Mouse (Mus musculus): ENCODE measurements around the gene Hps5.
"Not testable (repeated sequence)": the region's sequence is repeated elsewhere in the genome, so short reads cannot be mapped to it uniquely, and the experiment has no call there.

Gene Hps5

DNA sequence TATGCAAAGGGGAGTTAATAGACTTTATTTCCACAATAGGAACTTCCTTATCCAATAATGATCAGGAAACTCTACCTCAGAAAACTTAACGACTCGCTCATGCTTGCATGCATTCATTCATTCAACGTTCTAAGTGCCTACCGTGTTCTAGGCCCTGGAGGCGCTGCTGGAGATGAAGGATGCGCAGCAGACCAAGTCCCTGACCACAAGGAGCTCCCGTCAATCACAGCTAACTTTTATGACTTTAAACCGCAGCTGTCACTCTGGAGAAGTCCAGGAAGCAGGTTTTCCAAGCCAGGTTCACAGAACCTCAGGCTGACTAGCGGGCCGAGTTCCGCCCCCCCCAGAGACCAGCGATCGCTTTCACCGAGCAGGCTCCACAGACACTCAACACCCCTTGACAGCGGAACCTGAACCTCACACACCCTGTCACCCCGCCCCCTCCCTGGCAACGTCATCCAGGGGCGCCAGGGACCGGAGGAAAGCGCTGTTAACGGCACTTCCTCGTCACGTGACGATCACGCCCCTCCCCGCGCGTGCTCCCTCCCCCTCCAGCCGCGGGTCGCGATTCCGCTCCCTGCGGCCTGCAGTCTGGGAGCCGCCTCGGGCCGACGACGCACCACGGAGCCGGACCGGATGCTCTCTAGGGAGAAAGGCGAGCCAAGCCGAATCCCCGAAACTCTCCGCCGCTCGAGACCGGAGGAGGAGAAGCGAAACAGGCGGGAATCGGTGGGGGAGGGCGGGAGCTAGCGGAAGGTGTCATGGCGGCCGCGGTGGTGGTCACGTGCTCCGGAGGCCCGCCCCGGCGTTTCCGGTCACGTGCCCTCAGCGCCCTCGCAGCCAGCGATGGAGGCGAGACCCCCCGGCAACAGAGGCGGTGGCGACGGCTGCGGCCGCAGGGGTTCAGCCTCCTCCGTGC, at the start of gene Hps5, which contains the start of gene Gtf2h1:
Hps5 (minus strand) TSS at position 778 of the 919 bp plus-strand sequence.
Gtf2h1 (plus strand) TSS at position 817 of the 919 bp plus-strand sequence.
- DNase-seq (ENCODE audit: low spot score in 2 of 2) = peak; percentile 96 to 97

DNA sequence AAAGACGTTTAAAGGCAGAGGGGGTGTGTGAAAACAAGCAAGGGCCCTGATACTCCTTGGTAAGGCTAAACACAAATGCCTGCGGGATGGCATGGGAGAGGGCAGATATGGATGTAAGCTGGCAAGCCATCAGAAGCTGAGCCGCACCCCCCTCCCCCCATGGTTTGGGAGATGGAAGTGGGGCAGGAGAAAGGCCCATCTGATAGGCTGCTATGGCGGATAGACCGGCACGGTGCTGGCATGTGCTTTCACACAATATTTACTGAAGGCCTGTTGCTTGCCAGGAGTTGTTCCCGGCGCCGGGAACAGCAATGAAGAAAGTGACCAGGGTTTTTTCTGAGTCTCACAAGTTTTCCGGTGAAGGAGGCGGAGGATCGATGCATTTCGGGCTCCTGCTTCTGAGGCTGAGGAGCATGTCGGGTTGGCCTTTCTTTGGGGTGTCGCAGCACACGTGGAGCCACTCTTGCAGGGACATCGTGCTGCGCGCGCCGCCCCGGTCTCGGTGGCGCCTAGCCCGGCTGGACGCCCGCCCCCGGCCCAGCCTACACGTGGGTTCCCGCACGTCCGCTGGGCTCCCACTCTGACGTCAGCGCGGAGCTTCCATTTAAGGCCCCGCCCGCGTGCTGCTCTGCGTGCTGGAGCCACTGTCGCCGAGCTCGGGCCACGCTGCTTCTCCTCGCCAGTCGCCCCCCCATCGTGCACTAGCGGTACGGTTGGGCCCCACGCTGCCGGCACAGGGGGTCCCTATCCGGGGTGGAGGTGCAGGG, 49.5 kb upstream of the Hps5 start:
- DNase-seq (ENCODE audit: low spot score in 2 of 2) = peak; percentile 88 to 89

DNA sequence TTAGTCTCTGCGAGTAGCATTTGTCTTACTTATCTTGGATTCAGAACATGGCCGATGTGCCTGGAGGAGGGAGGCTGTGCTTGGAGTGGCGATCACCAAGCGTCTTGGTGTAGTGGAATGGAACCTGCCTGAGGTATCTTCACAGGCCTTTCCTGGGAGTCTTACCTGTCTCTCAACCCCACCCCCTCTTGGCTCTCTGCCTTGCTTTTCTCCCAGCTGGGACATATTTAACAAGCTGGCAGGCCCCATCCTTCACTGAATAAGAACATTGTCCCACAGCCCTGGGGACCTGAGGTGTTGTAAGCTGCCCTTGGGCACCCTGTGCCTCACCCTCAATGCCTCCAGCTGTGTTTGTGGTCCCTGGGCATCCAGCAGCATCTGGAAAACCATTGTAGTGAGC, 47.7 kb upstream of the Hps5 start:
- no peak for DNase-seq (ENCODE audit: low spot score in 2 of 2)

DNA sequence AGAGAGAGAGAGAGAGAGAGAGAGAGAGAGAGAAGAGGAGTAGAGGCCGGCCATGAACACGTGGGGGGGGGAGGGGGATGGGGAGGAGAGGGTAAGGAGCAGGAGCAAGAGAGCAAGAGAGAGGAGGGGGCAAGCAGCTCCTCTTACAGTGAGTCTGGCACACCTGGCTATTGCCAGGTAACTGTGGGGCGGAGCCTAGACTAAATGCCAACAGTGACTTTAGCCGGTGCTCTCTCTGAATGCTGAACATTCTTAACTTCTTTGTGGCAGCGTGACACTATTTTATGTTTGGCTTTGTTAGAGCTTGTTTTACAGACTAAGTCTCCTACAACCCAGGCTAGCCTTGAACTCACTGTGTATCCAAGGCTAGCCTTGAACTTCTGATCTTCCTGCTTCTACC, 46.4 kb upstream of the Hps5 start:
- no peak for DNase-seq (ENCODE audit: low spot score in 2 of 2)

DNA sequence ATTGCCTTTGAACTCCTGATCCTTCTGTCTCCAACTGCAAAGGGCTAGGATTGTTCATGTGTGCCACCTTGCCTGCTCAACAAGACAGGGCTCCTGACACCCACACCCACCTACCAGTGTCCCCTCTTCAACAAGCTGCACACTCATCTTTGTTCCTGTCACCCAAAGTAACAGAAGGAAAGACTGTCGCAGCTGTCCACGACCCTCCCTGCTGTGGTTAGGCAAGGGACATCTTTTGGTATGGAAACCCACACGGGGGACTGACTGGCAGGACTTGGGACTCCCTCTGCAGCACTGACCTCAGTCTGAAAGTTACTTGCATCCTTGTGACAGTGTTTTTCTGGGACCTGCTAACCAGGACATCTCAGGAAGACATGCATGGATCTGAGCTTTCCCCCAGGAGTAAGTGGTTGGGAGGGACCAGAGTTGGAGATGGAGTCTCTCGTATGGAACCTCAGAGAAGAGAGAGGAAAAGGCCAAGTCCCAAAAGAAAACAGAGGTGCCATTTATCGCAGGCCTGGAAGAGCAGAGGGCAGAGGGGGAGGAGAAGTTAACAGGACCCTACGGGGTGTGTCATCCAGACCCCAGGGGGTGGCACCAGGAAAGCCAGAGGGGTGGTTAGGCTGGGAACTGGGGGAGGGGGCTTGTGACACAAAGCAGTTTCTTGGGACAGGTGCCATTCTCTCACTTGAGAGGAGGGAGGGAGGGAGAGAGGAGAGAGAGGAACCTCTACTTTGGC, 45.1 kb upstream of the Hps5 start, which contains the start of gene Ldha:
Ldha (plus strand) TSS at position 689 of the 739 bp plus-strand sequence.
- no peak for DNase-seq (ENCODE audit: low spot score in 2 of 2)

DNA sequence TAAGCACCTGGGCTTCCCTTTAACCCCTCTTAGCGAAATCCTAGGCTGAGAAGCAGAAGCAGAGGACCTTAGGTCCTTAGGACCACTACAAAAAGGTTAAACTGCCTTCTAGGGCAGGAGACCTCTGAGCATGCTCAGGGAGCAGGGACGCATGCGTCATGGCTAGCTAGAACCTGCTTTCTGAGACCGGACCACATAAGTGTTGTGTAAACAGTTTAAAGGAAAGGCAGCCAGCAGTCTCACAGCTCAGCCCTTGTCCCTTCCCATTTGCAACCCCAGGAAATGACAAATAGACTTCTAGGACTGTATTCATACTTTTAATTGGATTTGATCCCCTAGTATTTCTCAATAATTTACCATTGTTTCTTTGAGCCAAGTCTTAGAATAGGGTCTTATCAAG, 44.5 kb upstream of the Hps5 start:
- peak; percentile 31 to 38 for DNase-seq (ENCODE audit: low spot score in 2 of 2)

DNA sequence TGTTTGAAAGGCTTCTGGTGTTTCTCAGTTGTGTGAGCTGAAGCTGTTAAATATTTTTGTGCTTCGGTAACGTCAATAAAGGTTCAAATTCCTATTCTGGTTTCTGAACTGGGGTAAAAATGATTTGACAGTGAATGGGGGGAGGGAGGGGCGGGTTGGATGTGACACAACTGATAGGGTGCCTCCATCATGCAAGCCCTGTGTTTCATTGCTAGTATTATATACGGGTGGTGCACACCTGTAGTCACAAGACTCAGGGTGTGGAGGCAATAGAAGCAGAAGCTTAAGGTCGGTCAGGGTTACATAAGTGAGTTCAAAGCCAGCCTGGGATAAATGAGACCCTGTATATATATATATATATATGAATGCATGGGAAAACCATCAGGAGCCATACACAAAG, 44.0 kb upstream of the Hps5 start:
- DNase-seq (ENCODE audit: low spot score in 2 of 2) = no peak

DNA sequence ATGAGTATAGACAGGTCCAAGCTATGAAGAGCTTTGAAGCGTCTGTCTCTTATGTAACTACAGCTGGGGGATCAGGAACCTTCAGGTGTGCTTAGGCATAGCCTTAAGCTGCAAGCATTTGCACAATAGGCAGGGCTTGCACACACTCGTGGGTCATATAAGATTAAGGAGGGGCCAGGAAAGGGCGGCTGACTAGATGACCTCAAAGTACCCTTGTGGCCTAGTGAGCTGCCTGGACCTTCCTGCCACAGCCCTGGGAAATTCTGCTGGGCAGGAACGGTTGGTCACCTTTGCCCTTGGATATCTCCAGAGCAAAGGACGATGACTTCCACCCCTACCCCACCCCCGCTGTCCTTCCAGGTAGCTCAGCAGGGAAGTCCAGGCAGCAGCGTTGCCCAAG, 43.6 kb upstream of the Hps5 start:
- DNase-seq (ENCODE audit: low spot score in 2 of 2) = peak; percentile 39 to 40

DNA sequence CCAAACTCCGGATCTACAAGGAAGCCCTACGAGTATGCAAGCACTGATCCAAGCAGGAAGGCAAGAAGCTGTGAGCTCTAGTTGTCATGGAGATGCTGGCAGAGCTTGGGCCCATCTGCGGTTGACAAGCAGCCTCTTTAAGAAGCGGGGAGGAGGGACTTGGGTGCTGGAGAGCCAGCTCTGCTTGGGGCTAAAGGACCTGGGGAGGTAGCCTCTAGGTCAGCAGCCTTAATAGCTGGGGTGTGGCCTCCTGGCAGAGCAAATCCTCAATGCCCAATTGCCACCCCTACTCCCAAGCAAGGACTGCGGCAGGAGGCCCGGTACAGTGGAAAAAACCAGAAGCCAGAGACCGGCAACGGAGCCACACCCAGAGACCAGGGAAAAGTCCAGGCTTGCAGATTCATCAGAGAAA, 43.0 kb upstream of the Hps5 start:
- peak; percentile 61 to 70 for DNase-seq (ENCODE audit: low spot score in 2 of 2)

DNA sequence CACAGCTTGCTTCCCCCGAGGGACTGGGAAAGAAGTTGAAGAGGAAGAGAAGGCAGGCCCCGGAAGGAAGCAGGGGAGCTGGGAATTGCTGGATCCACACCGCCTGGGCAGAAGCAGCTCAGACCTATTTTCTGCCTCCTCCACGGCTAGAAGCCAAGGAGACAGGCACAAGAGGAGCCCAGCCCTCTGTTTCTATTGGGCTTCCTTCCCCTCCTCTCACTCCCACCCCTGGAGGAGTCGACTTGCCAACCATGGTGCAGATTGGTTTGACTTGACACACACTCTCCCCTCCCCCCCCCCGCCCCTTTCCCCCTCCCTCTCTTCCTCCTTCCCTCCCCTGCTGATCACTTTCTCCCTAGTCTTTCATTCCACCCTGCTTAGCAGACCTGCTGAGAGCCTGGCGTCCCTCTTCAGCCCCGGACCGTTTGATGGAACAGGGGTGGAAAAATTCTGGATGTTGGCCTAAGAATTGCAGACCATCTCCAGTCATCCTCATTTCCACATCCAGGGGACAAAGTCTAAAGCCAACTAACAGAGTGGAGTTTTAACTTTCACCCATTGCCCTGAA, 42.3 kb upstream of the Hps5 start:
- DNase-seq (ENCODE audit: low spot score in 2 of 2) = peak in 1 of 2 experiments; percentile 19

DNA sequence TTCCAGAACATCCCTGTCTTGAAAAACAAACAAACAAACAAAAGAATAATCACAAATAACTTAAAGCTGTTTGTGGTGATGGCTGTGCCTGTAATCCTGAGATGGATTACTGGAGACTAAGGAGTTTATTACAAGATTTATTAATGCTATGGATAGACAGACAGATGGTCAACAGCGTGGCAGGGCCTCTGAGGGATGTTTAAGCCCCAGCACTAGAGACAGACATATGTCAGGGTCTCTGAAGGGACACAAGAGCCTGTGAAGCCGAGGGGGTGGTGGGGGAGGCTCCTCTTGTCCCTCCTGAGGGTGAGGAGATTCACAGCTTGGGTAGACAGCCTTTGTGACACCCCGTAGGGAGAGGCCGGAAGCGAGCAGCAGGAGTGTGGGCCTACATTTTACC, 41.2 kb upstream of the Hps5 start:
- no peak for DNase-seq (ENCODE audit: low spot score in 2 of 2)

DNA sequence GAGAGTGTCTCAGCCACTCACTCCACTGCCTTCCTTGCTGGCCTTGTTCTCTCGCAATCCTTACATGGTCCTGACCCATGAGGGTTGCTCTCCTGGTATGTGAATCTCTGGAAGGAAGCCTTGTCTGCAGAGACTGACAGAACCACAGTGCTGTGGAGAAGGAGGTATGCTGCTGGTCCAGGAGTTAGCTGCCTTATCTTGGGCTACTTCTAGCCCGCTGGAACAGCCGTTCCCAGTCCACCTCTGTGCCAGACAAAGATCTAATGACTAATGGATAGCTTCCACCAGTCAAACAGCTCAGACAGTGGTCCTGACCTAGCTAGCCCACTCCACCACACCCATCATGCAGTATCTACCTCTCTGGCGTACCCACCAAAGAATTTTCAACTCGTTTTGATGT, 40.5 kb upstream of the Hps5 start:
- DNase-seq (ENCODE audit: low spot score in 2 of 2) = no peak

DNA sequence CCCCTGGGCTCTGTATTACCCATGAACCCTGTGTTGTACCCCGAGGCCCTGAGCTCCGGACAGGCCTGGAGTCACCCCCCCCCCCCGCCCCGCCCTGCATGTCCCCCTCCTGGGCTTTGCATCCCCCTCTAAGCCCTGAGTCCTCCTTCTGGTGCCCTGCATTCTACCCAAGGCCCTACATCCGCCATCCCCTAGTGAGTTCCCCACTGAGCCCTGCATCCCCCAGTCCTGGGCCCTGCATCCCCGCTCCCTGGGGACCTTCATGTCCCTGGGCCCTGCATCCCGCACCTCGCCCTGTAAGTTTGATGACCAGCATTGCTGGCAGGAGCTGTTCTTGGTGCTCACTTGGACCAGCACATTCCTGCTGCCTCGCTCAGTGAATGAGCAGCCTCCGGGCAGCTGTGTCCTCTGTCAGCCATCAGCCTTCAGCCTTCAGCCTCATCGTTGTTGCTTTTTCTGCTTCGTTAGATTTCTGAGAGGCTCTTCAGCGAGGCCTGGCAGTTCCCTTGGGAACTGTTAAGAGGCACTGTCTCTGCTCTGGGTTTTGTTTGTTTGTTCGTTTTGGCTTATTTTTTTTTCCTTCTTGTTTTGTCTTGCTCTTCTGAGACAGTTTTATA, 39.2 kb upstream of the Hps5 start:
- no peak for DNase-seq (ENCODE audit: low spot score in 2 of 2)

DNA sequence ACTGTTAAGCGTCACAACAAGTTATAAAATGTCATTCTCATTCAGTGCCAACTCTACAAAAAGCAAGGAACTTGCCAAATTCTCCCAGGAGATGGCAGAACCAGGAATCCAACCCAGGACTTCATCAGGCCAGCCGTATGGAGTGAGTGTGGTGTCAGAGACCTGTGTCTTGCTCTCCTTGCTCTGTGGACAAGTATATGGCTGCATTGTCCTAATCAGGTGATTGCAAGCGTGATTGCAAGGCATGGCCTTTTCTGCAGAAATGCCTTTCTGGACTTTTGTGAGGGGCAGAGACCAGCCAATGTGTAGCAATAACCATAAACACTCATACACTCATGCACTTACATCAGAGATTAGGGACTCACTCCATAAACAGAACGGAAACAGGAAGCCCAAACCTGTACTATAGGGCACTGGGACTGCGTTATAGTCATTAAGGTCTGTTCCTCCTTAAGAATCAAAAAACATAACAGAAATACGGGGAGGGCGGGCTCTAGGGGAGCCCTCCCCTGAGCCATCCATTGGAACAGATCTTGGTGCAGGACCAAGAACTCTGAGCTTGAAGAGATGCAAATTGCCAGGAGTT, 37.9 kb upstream of the Hps5 start:
- DNase-seq (ENCODE audit: low spot score in 2 of 2) = no peak

DNA sequence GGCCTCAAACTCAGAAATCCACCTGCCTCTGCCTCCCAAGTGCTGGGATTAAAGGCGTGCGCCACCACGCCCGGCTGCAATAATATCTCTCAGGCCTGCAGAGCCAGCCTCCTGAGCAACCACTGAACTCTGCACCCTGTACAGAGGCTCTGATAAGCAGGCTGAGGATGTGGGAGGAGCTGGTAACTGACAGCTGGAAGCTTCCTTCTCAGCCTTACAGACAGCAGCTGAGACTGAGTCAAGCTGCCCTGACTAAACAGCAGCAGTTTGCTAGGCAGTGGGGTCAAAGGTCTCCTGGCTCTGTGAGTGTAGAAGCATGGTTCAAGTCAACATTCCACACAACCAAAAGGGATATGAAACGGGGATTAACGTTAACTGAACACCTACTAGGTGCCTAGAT, 37.4 kb upstream of the Hps5 start:
- DNase-seq (ENCODE audit: low spot score in 2 of 2) = no peak

DNA sequence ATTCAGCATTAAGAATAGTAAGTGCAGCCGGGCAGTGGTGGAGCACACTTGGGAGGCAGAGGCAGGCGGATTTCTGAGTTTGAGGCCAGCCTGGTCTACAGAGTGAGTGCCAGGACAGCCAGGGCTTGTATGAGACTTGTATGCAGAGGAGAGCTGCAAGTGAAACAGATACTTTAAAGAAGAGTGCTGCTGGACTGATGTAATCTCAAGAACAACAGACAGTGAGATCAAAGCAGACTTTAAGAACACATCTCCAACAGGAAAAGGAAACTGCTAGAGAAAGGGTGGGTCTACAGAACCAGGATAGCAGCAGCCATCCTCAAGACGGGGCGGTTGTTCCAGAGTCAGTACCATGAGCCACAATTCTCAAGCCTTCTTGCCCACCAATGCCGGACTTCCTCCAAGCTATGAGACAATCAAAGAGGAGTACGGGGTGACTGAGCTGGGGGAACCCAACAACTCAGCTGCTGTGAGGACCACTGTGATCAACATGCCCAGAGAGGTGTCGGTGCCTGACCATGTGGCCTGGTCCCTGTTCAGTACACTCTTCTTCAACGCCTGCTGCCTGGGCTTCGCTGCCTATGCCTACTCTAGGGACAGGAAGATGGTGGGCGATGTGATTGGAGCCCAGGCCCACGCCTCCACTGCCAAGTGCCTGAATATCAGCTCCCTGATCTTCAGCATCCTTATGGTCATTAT, 36.4 kb upstream of the Hps5 start:
- DNase-seq (ENCODE audit: low spot score in 2 of 2) = not testable (repeated sequence)

DNA sequence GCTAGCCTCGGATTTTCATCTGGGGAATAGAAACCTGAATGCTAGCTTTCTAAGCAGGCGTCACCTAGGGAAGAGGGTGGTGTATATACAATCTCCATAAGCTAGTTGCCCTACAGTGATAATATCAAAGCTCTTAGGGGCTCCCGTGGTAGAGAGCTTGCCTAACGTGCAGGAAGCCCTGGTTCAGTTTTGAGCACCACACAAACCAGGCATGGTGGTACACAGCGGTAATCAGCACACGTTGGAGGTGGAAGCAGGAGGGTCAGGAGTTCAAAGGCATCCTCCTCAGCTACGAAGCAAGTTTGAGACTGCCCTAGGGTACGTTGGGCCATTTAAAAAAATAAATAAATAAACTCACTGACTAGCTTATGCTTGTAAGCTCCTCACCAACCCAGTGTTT, 35.8 kb upstream of the Hps5 start:
- DNase-seq (ENCODE audit: low spot score in 2 of 2) = no peak

DNA sequence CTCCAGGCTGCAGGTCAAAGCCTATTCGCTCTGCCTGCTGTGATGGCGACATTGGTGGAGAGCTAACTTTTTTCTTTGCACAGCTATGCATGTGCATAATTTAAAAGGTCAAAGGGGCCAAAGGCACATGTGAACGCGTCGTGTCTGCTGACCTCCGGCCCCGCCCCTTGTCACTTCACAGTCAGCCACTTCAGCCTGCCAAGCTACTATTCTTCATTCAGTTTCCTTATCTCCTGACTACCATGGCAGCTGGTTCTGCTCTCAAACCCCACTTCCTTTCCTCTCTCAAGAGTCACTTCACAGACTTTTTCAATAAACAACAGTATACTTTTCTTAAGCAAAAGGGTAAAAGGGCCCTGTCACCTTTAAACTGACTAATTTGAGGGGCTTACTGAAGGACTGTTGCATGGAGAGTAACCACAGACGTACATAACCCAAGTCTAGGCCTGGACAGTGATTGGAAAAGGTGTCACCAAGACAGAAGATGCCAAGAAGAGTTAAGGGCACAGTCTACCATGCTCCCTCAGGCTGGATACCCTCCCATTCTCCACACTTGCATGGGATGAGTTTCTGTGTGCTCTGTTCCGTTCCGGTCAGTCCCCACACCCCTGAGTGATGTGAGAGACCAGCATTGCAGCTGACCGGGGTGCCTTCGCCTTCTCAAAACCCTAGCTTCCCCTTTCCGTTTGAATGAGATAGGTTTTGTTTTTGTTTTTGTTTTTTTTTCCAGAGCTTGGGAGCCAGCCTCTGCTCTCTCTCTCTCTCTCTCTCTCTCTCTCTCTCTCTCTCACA, 35.1 kb upstream of the Hps5 start:
- no peak for DNase-seq (ENCODE audit: low spot score in 2 of 2)

DNA sequence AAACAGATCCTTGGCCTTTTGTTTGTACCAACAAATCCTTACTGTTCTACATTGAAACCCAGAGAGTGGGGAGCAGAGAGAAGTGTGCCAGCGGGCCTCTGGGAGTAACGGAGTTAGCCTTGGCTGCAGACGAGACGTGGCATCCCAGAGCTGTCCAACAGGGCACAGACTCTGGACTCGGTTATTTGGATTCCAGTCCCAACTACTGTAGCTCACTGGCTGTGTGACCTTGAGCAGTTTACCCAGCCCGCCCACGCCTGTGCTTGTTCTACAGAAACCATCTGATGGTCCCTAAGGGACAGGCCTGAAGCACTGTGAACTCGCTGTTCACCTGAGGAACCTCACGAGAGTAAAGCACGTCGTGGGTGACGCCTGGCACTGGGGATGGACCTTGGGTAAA, 34.0 kb upstream of the Hps5 start:
- no peak for DNase-seq (ENCODE audit: low spot score in 2 of 2)
